Mouse (Mus musculus) lung, postnatal 36 days (tissue): ENCODE data around the gene A130010J15Rik.

ENCODE experiments used
- DNase-seq: peaks from one replicate; pipeline ENCODE4 v3.0.0; 2022; ENCODE audit warnings: mixed read lengths

Gene A130010J15Rik

GRCm38 (mm10) chr1:193156316-193157110 lies 11.3 kb upstream of the A130010J15Rik start:
- no peak for DNase-seq

- DNase-seq = no peak
Observed at GRCm38 (mm10) chr1:193157111-193157492, 10.7 kb upstream of the A130010J15Rik start.

GRCm38 (mm10) chr1:193159163-193159562 lies 8.7 kb upstream of the A130010J15Rik start:
- peak; percentile 28 for DNase-seq

- no peak for DNase-seq
Observed at GRCm38 (mm10) chr1:193159613-193160012, 8.2 kb upstream of the A130010J15Rik start.

GRCm38 (mm10) chr1:193160317-193161032 lies 7.4 kb upstream of the A130010J15Rik start:
- peak; percentile 83 for DNase-seq

GRCm38 (mm10) chr1:193169228-193169627 lies 1.4 kb downstream of the A130010J15Rik start:
- DNase-seq = no peak

- DNase-seq = peak; percentile 84
Observed at GRCm38 (mm10) chr1:193169856-193170255, 2.0 kb downstream of the A130010J15Rik start.

GRCm38 (mm10) chr1:193172991-193173809 lies 5.4 kb downstream of the A130010J15Rik start:
- peak; percentile 99 for DNase-seq

- DNase-seq = no peak
Observed at GRCm38 (mm10) chr1:193173810-193174129, 5.9 kb downstream of the A130010J15Rik start.

GRCm38 (mm10) chr1:193174143-193174733 lies 6.4 kb downstream of the A130010J15Rik start:
- DNase-seq = no peak

- no peak for DNase-seq
Observed at GRCm38 (mm10) chr1:193181104-193181503, 13.3 kb downstream of the A130010J15Rik start.

- DNase-seq = no peak
Observed at GRCm38 (mm10) chr1:193188257-193188656, 20.4 kb downstream of the A130010J15Rik start.

- peak; percentile 66 for DNase-seq
Observed at GRCm38 (mm10) chr1:193189151-193189621, 21.3 kb downstream of the A130010J15Rik start.

GRCm38 (mm10) chr1:193189771-193190170 lies 21.9 kb downstream of the A130010J15Rik start:
- no peak for DNase-seq

- DNase-seq = no peak
Observed at GRCm38 (mm10) chr1:193191675-193192283, 23.9 kb downstream of the A130010J15Rik start.

- DNase-seq = no peak
Observed at GRCm38 (mm10) chr1:193194416-193195140, 26.7 kb downstream of the A130010J15Rik start.

- no peak for DNase-seq
Observed at GRCm38 (mm10) chr1:193195169-193195810, 27.4 kb downstream of the A130010J15Rik start.

GRCm38 (mm10) chr1:193197494-193198205 lies 29.8 kb downstream of the A130010J15Rik start:
- no peak for DNase-seq

- DNase-seq = no peak
Observed at GRCm38 (mm10) chr1:193198312-193198711, 30.5 kb downstream of the A130010J15Rik start.

GRCm38 (mm10) chr1:193200640-193201382 lies 33.0 kb downstream of the A130010J15Rik start:
- DNase-seq = peak; percentile 14
